Mouse (Mus musculus): ENCODE data around the gene Gm45234.

The Gm45234 gene

DNA sequence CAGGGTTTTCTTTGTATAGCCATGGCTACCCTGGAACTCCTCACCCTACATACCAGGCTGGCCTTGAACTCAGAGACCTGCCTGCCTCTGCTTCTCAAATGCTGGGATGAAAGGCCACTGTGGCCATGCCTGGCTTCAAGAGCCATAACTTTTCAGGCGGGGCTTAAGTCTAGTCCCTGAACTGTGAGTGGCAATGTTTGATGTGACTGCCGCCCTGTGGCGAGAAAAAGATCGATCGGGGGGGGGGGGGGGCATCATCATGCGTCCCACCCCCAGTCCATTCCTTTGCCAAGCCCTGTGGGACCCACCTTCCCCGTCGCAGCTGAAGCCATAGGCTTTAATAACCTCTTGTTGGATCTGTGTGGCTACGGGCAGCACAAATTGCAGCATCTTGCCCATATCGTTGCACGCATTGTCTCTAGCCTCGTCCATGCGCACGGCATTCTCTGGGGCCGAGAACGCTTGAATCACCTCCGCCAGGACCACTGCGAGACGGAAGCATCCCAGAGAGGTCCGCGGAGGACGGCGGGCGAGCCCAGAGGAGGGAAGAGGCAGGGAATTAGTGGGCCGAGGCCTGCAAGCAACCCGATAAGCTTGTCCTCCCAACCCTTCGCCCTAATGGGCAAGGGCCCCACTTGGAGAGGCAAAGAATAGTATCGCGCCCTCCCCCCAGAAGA is 15.5 kb downstream of the Gm45234 start:
- ATAC-seq (ENCODE audit: low TSS enrichment): peak; percentile 10; the same call in 1 of the 2 replicates

DNA sequence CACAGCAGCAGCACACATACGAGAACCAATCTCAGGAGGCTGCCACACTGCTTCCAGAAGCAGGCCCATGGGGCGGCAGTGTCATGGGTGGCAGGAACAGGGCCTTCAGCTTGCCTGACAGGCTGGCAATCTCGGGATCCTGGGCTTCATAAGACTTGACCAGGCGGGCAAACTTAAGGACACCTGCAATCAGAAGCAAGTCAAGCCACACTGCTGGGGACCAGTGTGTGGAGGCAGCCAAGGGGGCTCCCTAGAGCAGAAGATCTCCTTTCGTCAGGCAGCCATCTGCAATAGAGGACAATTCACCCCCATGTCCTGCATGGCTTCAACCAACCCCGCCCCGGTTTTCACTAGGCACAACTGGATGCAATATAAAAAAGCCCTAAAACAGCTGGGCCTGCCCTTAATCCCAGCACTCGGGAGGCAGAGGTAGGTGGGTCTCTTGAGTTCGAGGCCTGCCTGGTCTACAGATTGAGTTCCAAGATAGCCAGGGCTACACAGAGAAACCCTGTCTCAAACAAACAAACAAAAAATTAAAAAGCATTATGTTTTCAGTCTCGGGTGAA is 16.5 kb downstream of the Gm45234 start:
- no peak for ATAC-seq (ENCODE audit: low TSS enrichment)

DNA sequence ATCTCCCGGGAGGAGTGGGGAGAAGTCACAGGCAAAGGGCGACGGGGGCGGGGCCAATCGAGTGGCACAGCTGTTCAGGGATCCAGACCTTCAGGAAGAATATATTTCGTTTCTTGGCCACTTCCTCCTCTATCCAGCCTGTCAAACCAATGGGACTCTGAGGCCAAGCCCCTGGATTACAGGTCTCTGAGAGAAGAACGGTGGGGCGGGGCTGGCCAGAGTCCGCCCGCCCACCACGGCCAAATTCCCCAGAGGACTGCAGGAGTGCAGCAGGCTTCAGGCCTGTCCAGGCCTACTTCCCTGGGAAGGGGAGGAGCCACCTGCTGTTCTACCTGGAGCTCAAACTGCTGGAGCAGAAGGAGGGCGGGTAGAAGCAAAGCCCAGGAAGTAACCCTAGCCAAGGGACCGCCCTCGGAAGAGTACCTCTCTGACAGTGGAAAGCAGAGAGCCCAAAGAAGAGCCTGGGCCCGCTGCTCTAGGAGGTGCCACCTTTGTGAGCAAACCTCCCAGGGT is 17.3 kb downstream of the Gm45234 start, which contains the start of gene Ptpn6:
Ptpn6 (minus strand) TSS at position 204 of the 513 bp plus-strand sequence.
- ATAC-seq (ENCODE audit: low TSS enrichment): no peak

DNA sequence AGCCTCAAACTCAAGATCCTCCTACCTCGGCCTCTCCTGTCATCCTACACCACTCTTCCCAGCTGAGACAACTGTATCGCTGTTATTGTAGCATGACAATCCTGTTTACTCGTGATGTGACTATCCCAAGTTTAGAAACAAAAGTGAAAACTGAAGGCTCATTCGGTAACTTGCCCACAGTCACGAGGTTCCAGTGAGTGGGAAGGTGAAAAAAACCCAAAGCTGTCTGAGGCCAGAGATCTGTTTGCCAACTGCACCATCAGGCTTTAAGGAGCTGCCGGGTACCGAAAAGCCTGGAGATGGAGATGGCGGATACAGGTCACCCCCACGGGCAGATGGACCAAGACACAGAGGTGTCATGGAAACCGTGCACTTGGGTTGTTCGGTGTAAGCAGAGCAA is 18.8 kb downstream of the Gm45234 start:
- no peak for ATAC-seq (ENCODE audit: low TSS enrichment)

DNA sequence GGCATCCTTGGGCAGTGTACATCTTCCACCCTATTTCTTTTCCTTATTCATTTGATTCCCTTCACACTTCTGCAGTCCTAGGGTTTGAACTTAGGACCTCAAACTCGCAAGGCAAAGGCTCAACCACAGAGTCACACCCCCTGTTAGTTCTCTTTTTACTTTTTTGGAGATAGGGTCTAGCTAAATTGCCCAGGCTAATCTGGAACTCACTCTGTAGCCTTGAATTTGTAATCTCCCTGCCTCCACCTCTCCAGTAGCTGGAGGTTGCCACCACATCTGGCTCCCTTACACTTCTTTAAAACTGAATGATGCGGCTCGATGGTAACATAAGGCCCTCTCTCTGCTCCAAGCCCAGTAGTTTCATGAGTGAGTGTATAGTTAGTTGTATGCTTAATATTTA is 21.4 kb downstream of the Gm45234 start:
- no peak for ATAC-seq (ENCODE audit: low TSS enrichment)

DNA sequence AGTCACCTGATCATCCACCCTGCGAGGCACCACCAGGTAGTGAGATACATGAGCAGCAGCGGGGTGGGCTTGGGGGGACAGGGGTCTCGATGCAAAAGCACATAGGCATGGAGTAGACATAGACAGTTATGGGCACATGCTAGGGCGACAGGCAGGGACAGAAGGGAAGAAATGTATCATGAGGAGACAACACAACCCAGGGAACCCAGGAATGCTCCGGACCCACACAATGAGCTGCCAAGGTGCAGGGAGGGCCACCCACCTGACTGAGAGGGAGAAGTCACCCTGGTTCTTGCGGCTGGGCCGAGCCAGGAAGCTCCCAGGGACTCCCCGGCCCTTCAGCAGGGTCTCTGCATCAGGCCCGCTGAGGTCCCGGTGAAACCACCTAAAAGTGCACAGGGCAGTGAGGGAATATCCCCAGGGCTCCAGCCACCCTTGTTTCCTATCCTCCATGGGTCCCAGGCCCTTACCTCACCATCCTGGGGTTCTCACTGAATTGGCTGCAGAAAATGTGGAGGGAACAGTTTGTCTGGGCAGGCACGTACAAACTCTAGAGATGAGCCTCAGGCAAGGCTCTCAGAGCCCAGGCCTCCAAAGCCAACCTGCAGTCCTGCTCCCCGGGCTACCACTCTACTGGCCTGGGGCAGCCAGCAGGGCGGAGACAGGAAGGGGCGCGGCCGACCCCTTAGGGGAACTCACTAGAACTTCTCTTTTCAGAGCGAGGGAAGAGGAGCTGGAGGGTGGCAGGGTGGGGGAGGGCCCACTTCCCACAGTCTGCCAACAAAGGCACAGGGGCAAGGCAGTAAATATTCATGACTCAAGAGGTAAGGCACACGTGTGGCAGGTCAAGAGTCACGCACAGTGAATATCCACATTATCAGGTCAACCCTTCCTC is 23.1 kb downstream of the Gm45234 start:
- 0 out of 2 replicates have a peak, but pooled peaks have one; percentile 32 for ATAC-seq (ENCODE audit: low TSS enrichment)

DNA sequence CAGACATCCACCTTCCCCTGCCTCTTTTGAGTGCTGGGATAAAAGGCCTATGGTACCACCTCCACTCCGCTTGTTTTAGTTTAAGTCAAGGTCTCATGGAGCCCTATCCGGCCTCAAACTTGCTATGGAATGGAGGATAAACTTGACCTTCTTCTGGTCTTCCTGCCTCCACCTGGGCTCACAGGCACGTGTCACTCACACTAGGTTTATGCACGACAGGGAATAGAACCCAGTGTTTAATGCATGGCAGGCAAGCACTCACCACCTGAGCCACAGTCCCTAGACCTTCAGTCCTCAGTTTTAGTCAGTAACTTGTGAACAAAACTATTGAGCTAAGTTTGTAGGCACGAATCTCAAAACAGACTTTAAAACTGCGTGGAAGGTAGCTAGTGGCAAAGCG is 24.8 kb downstream of the Gm45234 start:
- ATAC-seq (ENCODE audit: low TSS enrichment): no peak

DNA sequence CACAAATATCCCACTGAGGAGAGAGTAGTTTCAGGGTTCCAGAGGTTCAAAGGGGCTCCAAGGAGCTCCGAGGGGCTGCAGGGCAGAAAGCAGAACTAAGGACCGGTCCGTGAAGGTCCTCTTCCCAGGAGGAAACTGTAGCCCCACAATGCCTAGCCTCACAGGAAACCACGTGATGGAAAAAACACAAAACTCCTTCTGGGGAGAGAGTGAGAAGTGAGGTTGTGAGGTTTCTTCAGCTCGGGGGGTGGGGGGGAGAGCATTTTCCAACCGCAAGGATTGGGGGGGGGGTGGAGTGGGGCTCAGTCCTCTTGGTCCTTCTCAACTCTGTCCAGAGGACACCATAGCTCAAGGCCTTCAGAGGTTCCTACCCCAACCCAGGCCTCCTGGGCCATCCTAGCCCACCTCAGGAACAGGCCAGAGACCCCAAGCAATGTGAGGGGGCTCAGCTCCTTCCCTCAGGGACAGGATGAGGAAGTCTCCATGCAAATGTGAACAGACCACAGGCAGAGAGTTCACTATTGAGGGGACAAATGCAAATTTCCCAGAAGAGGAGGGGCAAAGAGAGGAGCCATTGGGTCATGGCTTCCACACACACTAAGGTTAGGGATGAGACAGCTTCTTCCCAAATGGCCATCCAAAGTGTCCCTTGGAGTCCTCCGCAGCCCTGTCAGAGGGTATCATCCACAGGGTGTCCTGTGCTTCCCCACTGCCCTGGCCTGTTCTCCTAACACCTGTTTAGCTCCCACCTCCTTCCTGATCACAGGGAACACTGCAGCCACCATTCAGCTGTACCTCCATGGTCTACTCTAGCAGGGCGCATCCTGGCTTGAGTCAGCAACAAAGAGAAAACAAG is 25.7 kb downstream of the Gm45234 start:
- no peak for ATAC-seq (ENCODE audit: low TSS enrichment)

DNA sequence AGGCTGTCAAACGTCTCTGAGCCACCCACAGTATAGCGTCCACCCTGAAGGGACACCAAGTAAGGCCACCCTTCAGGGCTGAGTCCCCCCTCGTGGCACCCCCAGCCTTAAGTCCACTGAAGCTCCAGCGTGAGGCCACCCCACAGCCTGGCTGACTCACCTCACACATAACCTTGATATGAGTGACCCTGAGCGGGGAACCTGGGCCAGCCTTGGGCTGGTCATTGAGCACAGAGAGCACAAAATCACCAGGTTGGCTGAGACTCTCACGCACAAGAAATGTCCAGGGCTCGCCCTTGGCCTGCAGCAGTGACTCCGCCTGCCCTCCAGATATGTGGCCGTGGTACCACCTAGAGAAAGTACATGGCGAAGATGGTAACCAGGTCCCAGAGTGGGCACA is 27.2 kb downstream of the Gm45234 start:
- ATAC-seq (ENCODE audit: low TSS enrichment): no peak

DNA sequence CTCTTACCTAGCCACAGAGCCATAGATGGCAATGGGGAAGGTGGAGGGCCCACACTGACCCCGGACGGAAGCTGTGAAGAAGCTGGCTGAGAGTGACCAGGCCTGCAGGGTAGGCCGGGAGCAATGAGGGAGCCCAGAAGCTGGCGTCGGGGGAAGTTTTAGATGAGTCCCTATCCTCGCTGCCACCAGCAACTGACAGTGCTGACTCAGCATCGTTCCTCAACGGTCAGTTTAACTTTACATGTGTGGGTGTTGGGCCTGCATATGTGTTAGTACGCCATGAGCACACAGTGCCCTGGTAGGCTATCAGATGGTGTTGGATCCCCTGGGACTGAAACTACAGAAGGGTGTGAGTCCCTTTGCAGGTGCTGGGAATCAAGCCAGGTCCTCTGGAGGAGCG is 31.3 kb downstream of the Gm45234 start:
- no peak for ATAC-seq (ENCODE audit: low TSS enrichment)

DNA sequence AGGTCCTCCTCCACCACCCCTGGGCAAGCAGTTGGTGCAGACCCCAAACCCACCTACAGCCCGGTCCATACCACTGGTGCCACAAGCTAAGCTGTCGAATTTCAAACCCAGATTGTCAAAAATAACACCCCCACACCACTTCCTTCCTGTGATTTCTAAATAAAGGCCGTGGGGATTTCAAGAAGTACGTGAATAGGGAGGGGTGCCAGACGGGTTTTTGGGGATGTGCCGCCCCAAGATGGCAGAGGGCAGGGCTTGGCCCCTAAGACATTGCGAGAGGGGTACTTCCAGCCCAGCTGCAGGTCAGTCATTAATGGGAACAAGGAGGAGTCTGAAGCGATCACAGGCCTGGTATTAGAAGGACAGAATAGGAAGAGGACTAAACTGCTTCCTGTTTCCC is 32.3 kb downstream of the Gm45234 start:
- ATAC-seq (ENCODE audit: low TSS enrichment): no peak

DNA sequence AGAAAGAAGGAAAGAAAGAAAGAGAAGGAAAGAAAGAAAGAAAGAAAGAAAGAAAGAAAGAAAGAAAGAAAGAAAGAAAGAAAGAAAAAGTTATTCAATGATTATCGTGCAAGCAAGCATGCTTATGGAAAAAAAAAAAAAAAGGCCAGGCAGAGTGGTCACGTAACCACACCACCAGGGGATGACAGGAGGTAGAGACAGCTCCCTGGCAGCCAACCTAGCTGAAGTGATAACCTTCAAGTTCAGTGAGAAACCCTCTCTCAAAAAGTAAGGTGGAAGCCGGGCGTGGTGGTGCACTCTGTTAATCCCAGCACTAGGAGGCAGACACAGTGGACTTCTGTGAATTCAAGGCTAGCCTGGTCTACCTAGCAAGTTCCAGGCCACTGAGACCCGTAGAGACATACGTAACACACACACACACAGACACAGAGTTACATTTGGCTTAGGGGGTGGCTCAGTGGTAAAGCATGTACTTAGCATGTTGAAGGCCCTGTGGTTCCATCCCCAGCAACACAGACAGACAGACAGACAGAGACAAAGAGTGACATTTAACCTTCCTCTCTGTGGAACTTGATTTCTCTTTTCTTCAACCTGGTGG is 32.8 kb downstream of the Gm45234 start:
- no peak for ATAC-seq (ENCODE audit: low TSS enrichment)

DNA sequence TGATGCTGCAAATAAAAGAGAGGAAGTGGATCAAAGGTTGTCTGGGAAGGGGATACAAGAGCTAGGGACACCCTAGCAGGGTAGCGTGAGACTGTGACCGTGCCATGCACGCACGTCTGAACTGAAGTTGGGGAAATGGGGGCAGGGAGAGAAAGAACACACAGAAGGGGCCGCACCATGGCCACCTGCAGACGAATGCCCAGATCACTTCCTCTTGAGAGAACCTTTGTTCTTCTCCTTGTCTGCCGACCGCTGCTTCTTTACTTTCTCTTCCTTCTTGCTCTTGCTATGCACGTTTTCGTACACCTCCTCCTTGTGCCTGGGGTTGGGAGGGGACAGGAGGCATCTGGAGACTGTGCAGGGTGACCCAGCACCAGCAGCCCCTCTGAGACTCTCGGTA is 34.9 kb downstream of the Gm45234 start:
- no peak for ATAC-seq (ENCODE audit: low TSS enrichment)

DNA sequence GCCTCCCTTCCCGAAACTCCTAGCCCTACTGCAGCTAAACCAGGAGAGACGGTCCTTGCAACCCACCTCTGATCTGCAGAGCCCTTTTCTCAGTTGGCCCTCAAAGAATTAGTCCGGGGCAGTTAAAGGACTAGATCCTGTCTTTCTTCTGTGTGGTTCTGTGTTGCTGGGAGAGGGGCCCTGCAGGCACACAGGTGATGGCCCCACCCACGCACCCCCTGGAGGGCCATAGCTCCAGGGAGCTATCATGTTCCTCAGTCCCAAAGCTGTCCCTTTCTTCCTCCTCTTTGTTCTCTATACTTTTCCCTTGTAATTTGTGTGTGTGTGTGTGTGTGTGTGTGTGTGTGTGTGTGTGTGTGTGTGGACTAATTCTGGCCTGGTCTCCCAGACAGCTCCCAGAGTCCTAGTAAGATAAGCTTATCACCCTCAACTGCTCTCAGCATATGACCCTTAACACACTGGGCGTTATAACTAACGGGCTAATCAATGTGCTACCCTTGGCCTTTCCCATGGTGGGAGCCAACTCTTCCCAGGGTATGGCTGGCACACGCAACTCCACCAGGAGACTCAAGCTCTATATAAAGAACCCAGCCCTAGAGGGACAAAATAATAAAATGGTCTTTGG is 36.4 kb downstream of the Gm45234 start:
- no peak for ATAC-seq (ENCODE audit: low TSS enrichment)

DNA sequence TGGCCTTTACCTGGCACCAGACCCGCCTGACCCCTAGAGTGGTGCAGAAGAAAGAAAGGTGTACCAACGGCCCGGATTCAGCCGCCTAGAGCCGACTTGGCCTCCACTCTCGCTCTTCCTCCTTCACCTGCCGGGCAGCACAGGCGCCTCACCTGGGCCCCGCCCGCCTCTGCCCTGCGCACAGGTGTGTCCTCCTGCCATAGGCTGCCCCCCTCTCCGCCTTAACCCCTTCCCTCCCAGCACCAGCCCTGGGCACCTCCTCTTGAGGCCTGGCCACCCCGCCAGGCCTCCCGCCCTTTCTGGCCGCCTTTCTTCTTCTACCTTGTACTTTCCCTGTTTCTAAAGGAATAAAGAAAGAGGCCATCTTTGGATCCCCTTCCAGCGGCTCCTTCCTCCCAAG is 37.1 kb downstream of the Gm45234 start:
- no peak for ATAC-seq (ENCODE audit: low TSS enrichment)

DNA sequence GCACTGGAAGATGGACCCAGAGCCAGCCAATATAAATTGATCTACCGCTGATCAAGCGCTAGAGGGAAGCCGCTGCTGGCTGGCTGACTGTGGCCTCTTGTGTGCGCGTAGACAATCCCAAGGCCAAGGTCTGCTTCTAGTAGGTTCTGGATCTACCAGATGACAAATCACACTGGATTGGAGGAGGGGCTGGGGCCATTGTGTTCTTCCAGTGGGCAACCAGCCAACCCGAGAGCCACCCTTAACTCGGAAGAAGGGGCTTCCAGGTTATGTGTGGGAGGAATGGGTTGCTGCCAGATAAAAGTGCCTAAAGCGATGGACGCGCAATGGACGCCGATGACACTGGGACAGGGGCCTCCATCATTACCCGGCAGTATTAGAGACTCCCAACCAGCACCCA is 37.9 kb downstream of the Gm45234 start:
- no peak for ATAC-seq (ENCODE audit: low TSS enrichment)

DNA sequence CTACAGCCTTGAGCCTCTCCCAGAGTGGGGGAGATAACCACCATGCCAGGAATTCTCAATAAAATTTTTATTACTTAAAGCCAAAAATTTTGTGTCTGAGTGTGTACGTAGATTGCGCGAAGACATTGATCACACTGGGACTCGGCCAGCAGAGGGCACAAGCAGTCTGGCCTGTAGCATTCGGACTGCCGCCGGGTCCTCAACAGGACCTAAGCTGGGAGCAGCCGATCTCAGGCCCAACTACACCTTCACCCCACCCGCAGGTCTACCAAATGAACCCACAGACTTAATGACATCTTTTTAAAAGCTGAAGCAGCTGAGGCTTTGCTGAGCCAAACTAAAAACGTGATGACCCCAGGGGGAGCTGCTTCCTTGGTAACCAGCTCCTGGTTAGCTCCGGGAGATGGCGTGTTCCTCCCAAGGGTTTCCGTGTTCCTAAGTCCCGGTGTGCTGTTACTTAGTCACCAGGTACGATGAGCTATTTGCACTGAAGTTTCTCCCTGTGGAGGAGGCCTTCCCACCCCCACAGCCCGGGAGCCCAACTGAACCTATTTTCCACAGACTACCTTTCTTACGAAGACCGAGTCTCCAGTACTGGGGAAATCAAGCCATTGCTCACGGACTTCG is 38.8 kb downstream of the Gm45234 start:
- no peak for ATAC-seq (ENCODE audit: low TSS enrichment)

DNA sequence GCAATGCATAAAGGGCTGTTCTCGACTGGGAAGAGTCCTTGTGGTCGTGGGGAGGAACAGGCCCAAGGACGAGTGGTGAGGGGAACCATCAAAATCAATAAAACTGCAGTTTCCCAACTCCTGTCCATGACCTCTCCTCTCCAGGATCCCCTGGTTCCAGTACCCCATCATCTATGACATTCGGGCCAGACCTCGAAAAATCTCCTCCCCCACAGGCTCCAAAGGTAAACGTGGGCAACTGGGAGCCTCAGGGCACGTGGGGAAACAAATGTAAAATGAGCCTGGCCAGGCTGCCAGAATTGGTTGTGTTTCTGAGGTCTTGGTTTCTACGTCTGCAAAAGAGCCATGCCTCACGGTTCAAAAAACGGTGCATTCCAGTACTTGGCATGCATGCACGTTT is 42.9 kb downstream of the Gm45234 start:
- ATAC-seq (ENCODE audit: low TSS enrichment): no peak

DNA sequence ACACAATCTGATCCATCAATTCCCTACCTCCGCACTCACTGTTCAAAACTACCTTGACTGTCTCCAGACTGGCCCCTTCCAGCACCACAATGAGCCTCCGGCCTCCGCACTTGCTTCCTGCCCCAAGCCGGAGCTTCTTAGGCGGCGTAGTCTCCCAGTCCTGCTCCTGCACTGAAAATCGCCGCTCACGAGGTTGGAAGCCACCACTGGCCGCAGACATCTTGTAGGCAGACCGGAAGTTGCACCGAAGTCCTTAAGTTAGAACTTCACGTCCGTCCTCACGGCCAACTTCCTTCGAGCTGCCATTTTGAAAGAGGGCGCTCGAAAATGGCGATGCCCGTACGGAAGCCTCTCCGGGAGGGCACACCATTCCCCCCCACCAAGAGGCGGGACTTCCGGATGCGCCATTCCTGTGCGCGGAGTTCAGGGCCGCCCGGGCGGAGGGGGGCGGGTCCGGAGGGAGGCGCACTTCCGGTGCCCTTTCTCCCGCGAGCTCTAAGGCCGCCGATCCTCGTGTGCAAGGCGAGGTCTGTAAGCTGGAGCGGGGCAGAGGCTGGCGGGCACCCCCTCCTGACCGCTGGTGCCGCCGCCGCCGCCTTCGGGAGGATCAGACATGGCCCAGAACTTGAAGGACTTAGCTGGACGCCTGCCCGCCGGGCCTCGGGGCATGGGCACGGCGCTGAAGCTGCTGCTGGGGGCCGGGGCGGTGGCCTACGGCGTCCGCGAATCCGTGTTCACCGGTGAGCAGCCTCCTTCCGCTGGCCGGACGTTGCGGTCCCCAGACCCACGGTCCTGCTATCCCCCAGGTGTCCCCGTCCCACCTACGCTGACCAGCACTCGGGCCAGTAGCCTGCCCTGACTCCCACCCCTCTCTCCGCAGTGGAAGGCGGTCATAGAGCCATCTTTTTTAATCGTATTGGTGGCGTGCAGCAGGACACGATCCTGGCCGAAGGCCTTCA is 43.7 kb downstream of the Gm45234 start, which contains the start of the genes Emg1 and Phb2:
Emg1 (minus strand) TSS at position 355 of the 959 bp plus-strand sequence.
Phb2 (plus strand) TSS at position 513 of the 959 bp plus-strand sequence.
- peak; percentile 96 for ATAC-seq (ENCODE audit: low TSS enrichment)

Measured in frontal cortex, adult (tissue).